Comparison of ENCODE assay signal across 33 mouse cellular contexts in the genomic region with DNA sequence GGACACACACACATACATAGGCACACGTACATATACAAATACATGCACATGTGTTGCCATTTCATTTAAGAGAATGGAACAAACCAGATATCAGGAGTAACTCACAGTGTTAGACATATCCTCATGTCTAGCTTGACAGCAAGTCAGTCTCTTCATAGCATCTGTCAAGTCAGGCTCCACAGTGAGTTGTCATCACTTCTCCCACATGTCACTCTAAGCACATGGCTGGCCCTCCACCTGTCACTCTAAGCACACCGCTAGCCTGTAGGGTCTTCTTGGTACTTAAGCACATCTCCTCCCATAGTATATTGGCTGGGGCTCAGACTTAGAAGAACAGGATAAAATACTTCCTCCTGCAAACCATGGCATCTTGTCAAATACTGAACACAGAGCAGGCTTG.
"Had no signal": no experiment of that assay in that cellular context is flagged by ENCODE, and none has a peak within 500 bp of the region (broad histone marks: within the 10 kb centered on the region; RNA-seq: fewer than 3 reads in every experiment).

No protein-coding gene starts in this region.

- H3K4me3 ChIP-seq: limb, embryonic 10.5 days; limb, embryonic 12.5 days; limb, embryonic 13.5 days; limb, embryonic 15.5 days; liver, embryonic 12.5 days; liver, embryonic 13.5 days; liver, embryonic 15.5 days; lung, embryonic 15.5 days; megakaryocyte, embryonic 14.5 days; midbrain, embryonic 10.5 days; midbrain, embryonic 12.5 days; midbrain, embryonic 13.5 days; midbrain, embryonic 15.5 days; myocyte; neural tube, embryonic 12.5 days; neural tube, embryonic 13.5 days had no signal

- H3K27me3 ChIP-seq: limb, embryonic 12.5 days; limb, embryonic 13.5 days; limb, embryonic 15.5 days; liver, embryonic 12.5 days; liver, embryonic 13.5 days; liver, embryonic 15.5 days; lung, embryonic 15.5 days; megakaryocyte, embryonic 14.5 days; midbrain, embryonic 13.5 days; midbrain, embryonic 15.5 days; neural tube, embryonic 12.5 days; neural tube, embryonic 13.5 days had no signal

- H3K4me1 ChIP-seq: limb, embryonic 10.5 days; limb, embryonic 12.5 days; limb, embryonic 13.5 days; limb, embryonic 15.5 days; liver, embryonic 12.5 days; liver, embryonic 13.5 days; liver, embryonic 15.5 days; lung, embryonic 15.5 days; megakaryocyte, embryonic 14.5 days; midbrain, embryonic 10.5 days; midbrain, embryonic 12.5 days; midbrain, embryonic 13.5 days; midbrain, embryonic 15.5 days; neural tube, embryonic 12.5 days; neural tube, embryonic 13.5 days had no signal

- DNase-seq: left cerebral cortex, postnatal 4 days; liver; liver, embryonic 13.5 days; liver, postnatal 0 days; lung, adult 18-20 months; lung, adult 2 months; lung, embryonic 14.5 days; lung, postnatal 10 days; lung, postnatal 14 days; lung, postnatal 36 days; lung, postnatal 4 days; midbrain, embryonic 14.5 days had no signal

- H3K27ac ChIP-seq: limb, embryonic 10.5 days; limb, embryonic 12.5 days; limb, embryonic 13.5 days; limb, embryonic 15.5 days; liver, embryonic 12.5 days; liver, embryonic 13.5 days; liver, embryonic 14.5 days; liver, embryonic 15.5 days; lung, embryonic 15.5 days; macrophage; midbrain, embryonic 10.5 days; midbrain, embryonic 12.5 days; midbrain, embryonic 13.5 days; midbrain, embryonic 15.5 days; neural tube, embryonic 12.5 days; neural tube, embryonic 13.5 days had no signal

- ATAC-seq: liver, embryonic 12.5 days; liver, postnatal 0 days; lung, postnatal 0 days; midbrain, embryonic 13.5 days; midbrain, embryonic 15.5 days; midbrain, embryonic 16.5 days had no signal

- H3K9ac ChIP-seq: limb, embryonic 12.5 days; limb, embryonic 13.5 days; limb, embryonic 15.5 days; liver, embryonic 12.5 days; liver, embryonic 13.5 days; liver, embryonic 14.5 days; liver, embryonic 15.5 days; liver, postnatal 0 days; lung, embryonic 14.5 days; lung, embryonic 15.5 days; midbrain, embryonic 12.5 days; midbrain, embryonic 13.5 days; midbrain, embryonic 15.5 days; neural tube, embryonic 12.5 days; neural tube, embryonic 13.5 days had no signal

- H3K36me3 ChIP-seq: limb, embryonic 10.5 days; limb, embryonic 12.5 days; limb, embryonic 13.5 days; limb, embryonic 15.5 days; liver, embryonic 12.5 days; liver, embryonic 13.5 days; liver, embryonic 15.5 days; lung, embryonic 15.5 days; midbrain, embryonic 10.5 days; midbrain, embryonic 12.5 days; midbrain, embryonic 13.5 days; midbrain, embryonic 15.5 days; neural tube, embryonic 12.5 days; neural tube, embryonic 13.5 days had no signal

- H3K4me2 ChIP-seq: limb, embryonic 12.5 days; limb, embryonic 13.5 days; limb, embryonic 15.5 days; liver, embryonic 11.5 days; liver, embryonic 12.5 days; liver, embryonic 13.5 days; liver, embryonic 15.5 days; lung, embryonic 14.5 days; lung, embryonic 15.5 days; midbrain, embryonic 11.5 days; midbrain, embryonic 12.5 days; midbrain, embryonic 13.5 days; midbrain, embryonic 15.5 days; neural tube, embryonic 12.5 days; neural tube, embryonic 13.5 days had no signal

- H3K9me3 ChIP-seq: limb, embryonic 10.5 days; limb, embryonic 12.5 days; limb, embryonic 13.5 days; limb, embryonic 15.5 days; liver, embryonic 12.5 days; liver, embryonic 13.5 days; liver, embryonic 15.5 days; lung, embryonic 15.5 days; midbrain, embryonic 10.5 days; midbrain, embryonic 12.5 days; midbrain, embryonic 13.5 days; midbrain, embryonic 15.5 days; neural tube, embryonic 12.5 days; neural tube, embryonic 13.5 days had no signal
